Mouse (Mus musculus) intestine, embryonic 16.5 days (tissue): ENCODE measurements around the gene Mief2. TPM values are rescaled to one million over a fixed set of nuclear protein-coding genes. Genes with fewer than 3 reads are reported as not detected.

ENCODE experiments used
- ATAC-seq: fragments of 200-750 bp; cut with Nextera tagmentation; 2 replicates; pipeline ENCODE4 v1.8.0; 2017; ENCODE audit warnings: moderate TSS enrichment, moderate library complexity
- H3K27ac ChIP-seq: fragments of 300-500 bp; sonication (generic); 2 replicates; pipeline ENCODE4 v1.5.1; 2014; ENCODE audit warnings: mild to moderate bottlenecking, low read length
- H3K27me3 ChIP-seq: fragments of 300-500 bp; sonication (generic); replicated peaks from 2 replicates; pipeline ENCODE4 v1.6.1; 2014; ENCODE audit warnings: low read length, control low read depth, mixed read lengths; ENCODE audit not compliant: control insufficient read depth, insufficient read depth
- H3K36me3 ChIP-seq: fragments of 300-500 bp; sonication (generic); 2 replicates; pipeline ENCODE4 v1.6.1; 2014; ENCODE audit warnings: low read length, control low read depth; ENCODE audit not compliant: control insufficient read depth, insufficient read depth
- H3K4me1 ChIP-seq: fragments of 300-500 bp; sonication (generic); 2 replicates; pipeline ENCODE4 v1.6.1; 2014; ENCODE audit warnings: low read length, control low read depth, mixed read lengths; ENCODE audit not compliant: control insufficient read depth, insufficient read depth
- H3K4me2 ChIP-seq: fragments of 300-500 bp; sonication (generic); 2 replicates; pipeline ENCODE4 v1.6.1; 2014; ENCODE audit warnings: low read depth, low read length, control low read depth
- H3K4me3 ChIP-seq: fragments of 300-500 bp; sonication (generic); 2 replicates; pipeline ENCODE4 v1.5.1; 2014; ENCODE audit warnings: mild to moderate bottlenecking, low read length
- H3K9ac ChIP-seq: fragments of 300-500 bp; sonication (generic); 2 replicates; pipeline ENCODE4 v1.6.1; 2014; ENCODE audit warnings: low read depth, low read length
- H3K9me3 ChIP-seq: fragments of 300-500 bp; sonication (generic); 2 replicates; pipeline ENCODE4 v1.6.1; 2016; ENCODE audit warnings: low read length, control low read depth; ENCODE audit not compliant: control insufficient read depth
- WGBS: fragments of 180-500 bp; shearing (Covaris S2); extraction: QIAGEN DNeasy Blood & Tissue Kit; methylation state at CpG from one replicate; pipeline ENCODE4 v1.1.7; 2014; 5-methylcytosine and 5-hydroxymethylcytosine counted together
- polyA plus RNA-seq: library from polyadenylated mRNA; unstranded; fragments of >200 nt; fragmentation: Nextera tagmentation; extraction: Ambion mirVana; gene quantifications from 2 replicates; pipeline ENCODE4 v1.2.1, GENCODE M21; 2015

Gene Mief2
- polyA plus RNA-seq, 1 experiment from 2014 or later, result 9.8 TPM

DNA sequence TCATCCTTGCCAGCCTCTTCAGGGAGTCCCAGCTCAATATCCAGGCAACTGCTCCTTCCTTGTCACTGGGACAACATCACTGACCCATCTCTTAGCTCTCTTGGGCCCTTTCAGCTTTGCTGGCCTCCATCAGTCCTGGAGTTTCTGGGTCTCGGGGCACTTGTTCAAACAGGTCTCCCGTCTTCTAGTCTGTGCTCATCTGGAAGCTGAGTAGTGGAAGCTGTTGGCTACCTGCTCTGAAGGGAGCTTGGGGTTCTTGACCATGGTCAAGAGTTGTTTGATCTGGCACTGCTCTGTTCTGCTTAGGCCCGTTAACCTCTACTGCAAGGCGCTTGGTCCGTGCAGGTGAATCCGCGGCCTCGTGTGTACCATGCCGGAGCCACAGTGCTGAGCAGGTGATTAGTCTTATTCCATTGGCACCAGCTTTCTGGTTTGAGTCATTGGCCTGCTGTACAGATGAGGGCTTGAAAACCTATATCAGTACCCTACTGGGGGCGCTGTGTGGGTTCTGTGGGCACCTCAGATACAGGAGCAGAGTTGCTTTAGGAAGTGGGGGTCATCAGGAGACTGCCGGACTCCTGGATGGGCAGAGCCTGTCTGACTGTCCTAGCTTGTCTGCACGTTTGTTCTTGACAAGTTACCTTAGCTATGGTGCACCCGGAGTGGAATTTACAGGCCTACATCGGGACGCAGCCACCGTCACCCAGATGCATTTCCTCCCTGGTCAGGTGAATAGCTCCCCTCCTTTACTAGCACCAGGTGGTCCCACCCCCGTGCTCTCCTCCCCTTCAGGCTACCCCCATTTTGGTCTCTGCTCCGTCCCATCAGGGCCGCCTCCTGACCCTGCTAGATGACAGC lies 23.9 kb upstream of the Mief2 start:
- Histone ChIP-seq H3K27ac (no peak overlapping the region), H3K36me3 (peaks cover 16% of the 10 kb centered on the region), H3K4me3 (no peak overlapping the region), H3K27me3 (no peaks in the 10 kb centered on the region), H3K9ac (no peak overlapping the region), H3K9me3 (no peaks in the 10 kb centered on the region), H3K4me1 (peaks cover 14% of the 10 kb centered on the region), H3K4me2 (no peak overlapping the region)
- WGBS, result 92% methylated on average over 19 of the region's 19 CpGs
- no peak for ATAC-seq

DNA sequence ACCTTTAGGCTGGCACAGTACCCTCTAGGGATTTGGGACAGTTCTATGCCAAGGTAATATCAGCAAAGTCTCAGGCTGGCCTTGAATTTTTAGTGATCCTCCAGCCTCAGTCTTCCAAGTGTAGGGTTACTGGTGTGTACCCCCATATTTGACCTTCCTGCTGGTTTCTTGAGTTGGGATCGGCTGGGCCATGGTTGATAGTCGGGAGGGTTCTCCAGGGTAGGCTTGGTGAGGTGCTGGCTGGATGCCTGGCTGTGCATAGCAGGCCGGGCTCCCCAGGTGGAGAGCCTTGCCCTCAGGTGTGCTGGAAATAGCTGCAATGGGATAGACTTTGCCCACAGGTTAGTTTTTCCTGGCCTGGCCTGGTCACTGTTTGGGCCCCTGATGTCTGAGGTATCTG lies 22.9 kb upstream of the Mief2 start:
- Histone ChIP-seq H3K27ac (no peak overlapping the region), H3K4me3 (no peak overlapping the region), H3K27me3 (no peaks in the 10 kb centered on the region), H3K4me2 (no peak overlapping the region), H3K36me3 (peaks cover 24% of the 10 kb centered on the region), H3K9me3 (no peaks in the 10 kb centered on the region), H3K9ac (no peak overlapping the region), H3K4me1 (peaks cover 13% of the 10 kb centered on the region)
- no peak for ATAC-seq
- WGBS, result 89% methylated on average over 3 of the region's 3 CpGs

DNA sequence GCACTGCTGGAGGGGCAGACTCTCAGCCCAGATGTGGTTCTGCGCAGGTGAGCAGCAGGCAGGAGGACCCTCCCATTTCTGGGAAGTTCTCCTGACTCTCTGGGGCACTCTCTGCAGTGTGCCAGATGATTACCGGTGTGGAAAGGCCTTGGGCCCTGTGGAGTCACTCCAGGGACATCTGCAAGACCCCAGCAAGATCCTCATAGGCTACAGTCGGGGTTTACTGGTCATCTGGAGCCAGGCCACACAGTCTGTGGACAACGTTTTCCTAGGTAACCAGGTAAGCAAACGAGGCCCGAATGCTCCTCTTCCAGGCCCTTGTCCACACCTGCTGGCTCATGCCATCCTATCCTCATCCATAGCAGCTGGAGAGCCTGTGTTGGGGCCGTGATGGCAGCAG lies 22.1 kb upstream of the Mief2 start:
- Histone ChIP-seq H3K4me3 (no peak overlapping the region), H3K27ac (no peak overlapping the region), H3K9me3 (no peaks in the 10 kb centered on the region), H3K4me1 (peaks cover 6% of the 10 kb centered on the region), H3K9ac (no peak overlapping the region), H3K27me3 (no peaks in the 10 kb centered on the region), H3K36me3 (peaks cover 24% of the 10 kb centered on the region), H3K4me2 (no peak overlapping the region)
- WGBS, result 92% methylated on average over 7 of the region's 7 CpGs
- no peak for ATAC-seq

DNA sequence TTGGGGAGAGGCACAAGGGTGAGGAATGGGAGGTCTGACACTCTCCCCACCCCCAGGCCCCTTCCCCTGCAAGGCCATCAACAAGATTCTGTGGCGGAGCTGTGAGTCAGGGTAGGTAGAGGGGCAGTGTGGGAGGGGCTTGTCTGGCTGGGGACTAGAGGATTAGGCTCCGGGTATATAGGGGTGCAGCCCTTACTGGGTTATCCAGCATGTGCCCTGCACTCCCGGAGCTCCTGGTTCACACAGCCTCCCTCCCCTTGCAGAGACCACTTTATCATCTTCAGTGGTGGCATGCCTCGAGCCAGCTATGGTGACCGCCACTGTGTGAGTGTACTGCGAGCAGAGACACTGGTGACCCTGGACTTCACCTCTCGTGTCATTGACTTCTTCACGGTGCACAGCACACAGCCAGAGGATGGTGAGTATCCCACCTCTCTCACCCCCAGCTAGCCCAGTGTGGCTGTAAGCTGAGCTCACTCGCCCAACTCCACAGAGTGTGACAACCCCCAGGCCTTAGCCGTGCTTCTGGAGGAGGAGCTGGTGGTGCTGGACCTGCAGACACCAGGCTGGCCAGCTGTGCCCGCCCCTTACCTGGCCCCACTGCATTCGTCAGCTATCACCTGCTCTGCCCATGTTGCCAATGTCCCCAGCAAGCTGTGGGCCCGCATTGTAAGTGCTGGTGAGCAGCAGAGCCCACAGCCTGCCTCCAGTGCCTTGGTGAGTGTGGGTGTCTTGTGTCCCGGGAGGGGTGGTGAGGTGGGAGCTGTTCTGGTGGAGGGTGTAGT lies 21.3 kb upstream of the Mief2 start:
- Histone ChIP-seq H3K9me3 (no peaks in the 10 kb centered on the region), H3K4me3 (no peak overlapping the region), H3K9ac (no peak overlapping the region), H3K27ac (no peak overlapping the region), H3K4me1 (0 out of 2 replicates have a peak, but pooled peaks cover 3% of the 10 kb centered on the region), H3K4me2 (no peak overlapping the region), H3K27me3 (no peaks in the 10 kb centered on the region), H3K36me3 (peaks cover 28% of the 10 kb centered on the region)
- WGBS, result 86% methylated on average over 14 of the region's 14 CpGs
- no peak for ATAC-seq

DNA sequence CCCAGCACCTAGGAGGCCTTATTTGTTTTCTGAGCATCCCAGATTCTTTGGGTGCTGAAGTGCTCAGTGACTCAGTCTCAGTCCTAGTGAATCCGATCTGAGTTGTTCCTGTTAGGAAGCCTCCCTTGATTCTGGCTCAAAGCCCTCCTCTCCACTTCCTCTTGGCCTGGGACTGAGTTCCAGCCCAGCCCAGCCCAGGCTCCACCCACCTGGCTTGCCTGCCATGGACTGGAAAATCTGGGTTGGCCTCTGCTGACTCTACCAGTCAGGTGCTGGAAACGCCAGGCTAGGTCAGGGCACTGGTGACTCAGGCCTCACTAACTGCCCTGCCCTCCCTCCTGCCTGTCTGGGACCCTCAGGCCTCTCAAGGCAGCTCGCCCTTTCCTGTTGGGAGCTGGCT lies 20.5 kb upstream of the Mief2 start:
- no peak overlapping the region for H3K4me2 ChIP-seq
- WGBS, result 78% methylated on average over 3 of the region's 3 CpGs
- no peaks in the 10 kb centered on the region for H3K27me3 ChIP-seq
- peak; percentile 73 for ATAC-seq
- 0 out of 2 replicates have a peak overlapping the region, but pooled peaks have one; percentile 7 for H3K9ac ChIP-seq
- H3K27ac ChIP-seq, result no peak overlapping the region
- peaks cover 35% of the 10 kb centered on the region for H3K36me3 ChIP-seq
- no peaks in the 10 kb centered on the region for H3K9me3 ChIP-seq
- H3K4me1 ChIP-seq, result 0 out of 2 replicates have a peak, but pooled peaks cover 3% of the 10 kb centered on the region
- H3K4me3 ChIP-seq, result no peak overlapping the region

DNA sequence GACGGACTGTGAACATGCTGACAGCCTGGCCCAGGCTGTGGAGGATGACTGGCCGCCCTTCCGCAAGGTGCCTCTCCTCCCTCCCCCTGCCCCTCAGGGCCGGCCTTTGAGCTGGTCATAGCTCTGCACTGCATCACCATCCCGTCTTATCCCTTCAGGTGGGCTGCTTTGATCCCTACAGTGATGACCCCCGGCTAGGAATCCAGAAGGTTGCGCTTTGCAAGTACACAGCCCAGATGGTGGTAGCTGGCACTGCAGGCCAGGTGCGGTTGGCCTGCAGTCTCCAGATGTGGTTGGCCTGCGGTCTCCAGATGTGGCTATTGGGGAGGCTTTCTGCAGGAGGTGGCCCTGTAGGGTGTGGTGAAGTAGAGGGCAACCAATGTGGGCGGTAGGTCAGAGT lies 19.6 kb upstream of the Mief2 start:
- Histone ChIP-seq H3K27me3 (no peaks in the 10 kb centered on the region), H3K36me3 (peaks cover 37% of the 10 kb centered on the region), H3K27ac (no peak overlapping the region), H3K4me3 (no peak overlapping the region), H3K4me2 (no peak overlapping the region), H3K9ac (no peak overlapping the region), H3K4me1 (no peaks in the 10 kb centered on the region), H3K9me3 (no peaks in the 10 kb centered on the region)
- 90% methylated on average over 10 of the region's 10 CpGs for WGBS
- ATAC-seq, result no peak

DNA sequence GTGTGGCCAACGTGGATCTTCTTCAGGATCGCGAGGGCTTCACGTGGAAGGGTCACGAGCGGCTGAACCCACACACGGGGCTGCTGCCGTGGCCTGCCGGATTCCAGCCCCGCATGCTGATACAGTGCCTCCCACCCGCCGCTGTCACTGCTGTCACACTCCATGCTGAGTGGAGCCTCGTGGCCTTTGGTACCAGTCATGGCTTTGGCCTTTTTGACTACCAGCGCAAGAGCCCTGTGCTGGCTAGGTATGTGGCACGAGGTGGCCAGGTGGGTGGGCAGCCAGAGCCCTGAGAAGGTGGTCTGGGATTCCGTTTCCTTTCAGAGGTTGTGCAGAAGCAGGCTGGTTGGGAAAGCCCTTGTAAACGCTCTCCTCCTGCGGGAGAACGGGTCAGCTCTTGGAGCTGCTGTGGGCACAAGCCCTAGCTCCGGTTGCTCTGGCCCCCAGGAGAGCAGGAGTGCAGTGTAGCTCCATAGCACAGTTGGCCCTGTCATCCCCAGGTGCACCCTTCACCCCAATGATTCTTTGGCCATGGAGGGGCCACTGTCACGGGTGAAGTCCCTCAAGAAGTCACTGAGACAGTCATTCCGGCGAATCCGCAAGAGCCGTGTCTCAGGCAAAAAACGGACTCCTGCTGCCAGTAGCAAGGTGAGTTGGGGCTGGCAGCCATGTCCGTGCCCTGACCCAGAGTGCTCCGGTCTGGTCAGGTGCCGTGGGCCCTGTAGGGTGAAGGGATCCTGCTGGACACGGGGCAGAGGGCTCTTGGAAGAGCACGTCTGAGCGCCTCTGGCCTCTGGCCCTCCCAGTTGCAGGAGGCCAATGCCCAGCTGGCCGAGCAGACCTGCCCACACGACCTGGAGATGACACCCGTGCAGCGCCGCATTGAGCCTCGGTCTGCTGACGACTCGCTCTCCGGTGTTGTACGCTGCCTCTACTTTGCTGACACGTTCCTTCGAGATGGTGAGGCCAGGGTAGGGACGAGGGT lies 18.4 kb upstream of the Mief2 start:
- no peak for ATAC-seq

DNA sequence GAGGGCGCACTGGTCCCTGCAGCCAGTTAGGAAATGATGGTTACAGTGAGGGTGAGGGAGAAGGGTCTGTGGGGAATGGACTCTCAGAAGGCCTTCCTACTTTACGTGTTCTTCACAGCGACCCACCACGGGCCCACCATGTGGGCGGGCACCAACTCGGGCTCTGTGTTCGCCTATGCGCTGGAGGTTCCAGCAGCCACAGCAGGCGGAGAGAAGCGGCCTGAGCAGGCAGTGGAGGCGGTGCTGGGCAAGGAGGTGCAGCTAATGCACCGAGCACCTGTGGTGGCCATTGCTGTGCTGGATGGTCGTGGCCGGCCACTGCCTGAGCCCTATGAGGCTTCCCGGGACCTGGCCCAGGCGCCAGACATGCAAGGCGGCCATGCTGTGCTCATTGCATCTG lies 17.0 kb upstream of the Mief2 start:
- 92% methylated on average over 17 of the region's 17 CpGs for WGBS
- peaks cover 43% of the 10 kb centered on the region for H3K36me3 ChIP-seq
- H3K27ac ChIP-seq, result no peak overlapping the region
- no peak overlapping the region for H3K9ac ChIP-seq
- H3K4me3 ChIP-seq, result no peak overlapping the region
- no peak overlapping the region for H3K4me2 ChIP-seq
- no peaks in the 10 kb centered on the region for H3K27me3 ChIP-seq
- H3K9me3 ChIP-seq, result no peaks in the 10 kb centered on the region
- no peaks in the 10 kb centered on the region for H3K4me1 ChIP-seq
- ATAC-seq, result no peak

More for the DNA sequence above, 18.4 kb upstream of the Mief2 start:
- Histone ChIP-seq H3K4me3 (no peak overlapping the region), H3K9me3 (no peaks in the 10 kb centered on the region), H3K27ac (no peak overlapping the region), H3K27me3 (no peaks in the 10 kb centered on the region), H3K4me1 (no peaks in the 10 kb centered on the region), H3K9ac (no peak overlapping the region), H3K4me2 (no peak overlapping the region), H3K36me3 (peaks cover 40% of the 10 kb centered on the region)
- 94% methylated on average over 45 of the region's 45 CpGs for WGBS

DNA sequence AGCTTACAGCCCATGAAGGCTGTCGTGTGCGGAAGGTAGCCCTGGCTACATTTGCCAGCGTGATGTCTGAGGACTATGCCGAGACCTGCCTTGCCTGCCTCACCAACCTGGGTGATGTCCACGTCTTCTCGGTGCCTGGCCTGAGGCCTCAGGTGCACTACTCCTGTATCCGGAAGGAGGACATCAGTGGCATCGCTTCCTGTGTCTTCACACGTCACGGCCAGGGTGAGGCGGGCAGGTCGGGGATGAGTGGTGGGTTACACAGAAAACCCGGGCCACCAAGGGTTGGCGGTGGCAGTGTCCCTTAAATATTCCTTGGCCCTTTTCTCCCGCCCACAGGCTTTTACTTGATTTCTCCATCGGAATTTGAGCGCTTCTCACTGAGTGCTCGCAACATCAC lies 16.2 kb upstream of the Mief2 start:
- Histone ChIP-seq H3K4me2 (no peak overlapping the region), H3K36me3 (peaks cover 46% of the 10 kb centered on the region), H3K4me3 (no peak overlapping the region), H3K9ac (no peak overlapping the region), H3K27me3 (no peaks in the 10 kb centered on the region), H3K27ac (no peak overlapping the region), H3K4me1 (no peaks in the 10 kb centered on the region), H3K9me3 (no peaks in the 10 kb centered on the region)
- no peak for ATAC-seq
- WGBS, result 92% methylated on average over 18 of the region's 18 CpGs
